Mouse (Mus musculus): ENCODE data around the gene Itga9. TPM values are rescaled to one million over a fixed set of nuclear protein-coding genes. Genes with fewer than 3 reads are reported as not detected.

The Itga9 gene
- polyA plus RNA-seq, 1 experiment, result 9.0 TPM

GRCm38 (mm10) chr9:118843711-118844110 lies 237.2 kb downstream of the Itga9 start:
- Histone ChIP-seq H3K4me1 (replicated peaks; ENCODE audit: control insufficient read depth, insufficient read depth, low read length) (peaks cover 10% of the 10 kb centered on the region), H3K27me3 (ENCODE audit: control insufficient read depth, insufficient read depth, low read length) (no peaks in the 10 kb centered on the region), H3K27ac (ENCODE audit: control insufficient read depth, insufficient read depth, low read length) (no peak overlapping the region), H3K4me3 (ENCODE audit: control insufficient read depth, insufficient read depth, low read length) (no peak overlapping the region), H3K36me3 (ENCODE audit: control insufficient read depth, insufficient read depth, low read length) (no peaks in the 10 kb centered on the region)
- no peak for DNase-seq
- no peak for TF ChIP-seq CTCF (IDR thresholded peaks at IDR 0.05; ENCODE audit: borderline replicate concordance, control insufficient read depth, extremely low read depth, insufficient read depth, low read length, poor library complexity)
- no peak for TF ChIP-seq POLR2A (IDR thresholded peaks at IDR 0.05; ENCODE audit: control insufficient read depth, extremely low read depth, insufficient read depth, low read length, poor library complexity)
- WGBS, result 27% methylated on average over 5 of the region's 5 CpGs

- DNase-seq, result no peak
- 84% methylated on average over 5 of the region's 5 CpGs for WGBS
These were observed 238.5 kb downstream of the Itga9 start for GRCm38 (mm10) chr9:118845003-118845402.

GRCm38 (mm10) chr9:118846766-118847165 lies 240.3 kb downstream of the Itga9 start:
- Histone ChIP-seq H3K4me1 (replicated peaks; ENCODE audit: control insufficient read depth, insufficient read depth, low read length) (peaks cover 10% of the 10 kb centered on the region), H3K27me3 (ENCODE audit: control insufficient read depth, insufficient read depth, low read length) (no peaks in the 10 kb centered on the region), H3K4me3 (ENCODE audit: control insufficient read depth, insufficient read depth, low read length) (no peak overlapping the region), H3K36me3 (ENCODE audit: control insufficient read depth, insufficient read depth, low read length) (no peaks in the 10 kb centered on the region), H3K27ac (ENCODE audit: control insufficient read depth, insufficient read depth, low read length) (no peak overlapping the region)
- WGBS, result 94% methylated on average over 3 of the region's 3 CpGs
- no peak for TF ChIP-seq POLR2A (IDR thresholded peaks at IDR 0.05; ENCODE audit: control insufficient read depth, extremely low read depth, insufficient read depth, low read length, poor library complexity)
- TF ChIP-seq CTCF (IDR thresholded peaks at IDR 0.05; ENCODE audit: borderline replicate concordance, control insufficient read depth, extremely low read depth, insufficient read depth, low read length, poor library complexity), result no peak
- DNase-seq, result no peak

More at GRCm38 (mm10) chr9:118845003-118845402, 238.5 kb downstream of the Itga9 start:
- H3K36me3 ChIP-seq (ENCODE audit: control insufficient read depth, insufficient read depth, low read length), result no peaks in the 10 kb centered on the region
- H3K4me1 ChIP-seq (replicated peaks; ENCODE audit: control insufficient read depth, insufficient read depth, low read length), result peaks cover 10% of the 10 kb centered on the region
- no peaks in the 10 kb centered on the region for H3K27me3 ChIP-seq (ENCODE audit: control insufficient read depth, insufficient read depth, low read length)
- no peak for TF ChIP-seq CTCF (IDR thresholded peaks at IDR 0.05; ENCODE audit: borderline replicate concordance, control insufficient read depth, extremely low read depth, insufficient read depth, low read length, poor library complexity)
- no peak for TF ChIP-seq POLR2A (IDR thresholded peaks at IDR 0.05; ENCODE audit: control insufficient read depth, extremely low read depth, insufficient read depth, low read length, poor library complexity)
- H3K27ac ChIP-seq (ENCODE audit: control insufficient read depth, insufficient read depth, low read length), result no peak overlapping the region
- no peak overlapping the region for H3K4me3 ChIP-seq (ENCODE audit: control insufficient read depth, insufficient read depth, low read length)

- Histone ChIP-seq H3K27ac (ENCODE audit: control insufficient read depth, insufficient read depth, low read length) (no peak overlapping the region), H3K27me3 (ENCODE audit: control insufficient read depth, insufficient read depth, low read length) (no peaks in the 10 kb centered on the region), H3K4me1 (replicated peaks; ENCODE audit: control insufficient read depth, insufficient read depth, low read length) (peaks cover 3% of the 10 kb centered on the region), H3K36me3 (ENCODE audit: control insufficient read depth, insufficient read depth, low read length) (no peaks in the 10 kb centered on the region), H3K4me3 (ENCODE audit: control insufficient read depth, insufficient read depth, low read length) (no peak overlapping the region)
- no peak for DNase-seq
- TF ChIP-seq POLR2A (IDR thresholded peaks at IDR 0.05; ENCODE audit: control insufficient read depth, extremely low read depth, insufficient read depth, low read length, poor library complexity), result no peak
- no peak for TF ChIP-seq CTCF (IDR thresholded peaks at IDR 0.05; ENCODE audit: borderline replicate concordance, control insufficient read depth, extremely low read depth, insufficient read depth, low read length, poor library complexity)
- WGBS, result 26% methylated on average over 9 of the region's 9 CpGs
These were observed 250.2 kb downstream of the Itga9 start for GRCm38 (mm10) chr9:118856665-118857064.

- Histone ChIP-seq H3K36me3 (ENCODE audit: control insufficient read depth, insufficient read depth, low read length) (no peaks in the 10 kb centered on the region), H3K27me3 (ENCODE audit: control insufficient read depth, insufficient read depth, low read length) (no peaks in the 10 kb centered on the region), H3K27ac (ENCODE audit: control insufficient read depth, insufficient read depth, low read length) (no peak overlapping the region), H3K4me1 (replicated peaks; ENCODE audit: control insufficient read depth, insufficient read depth, low read length) (peaks cover 14% of the 10 kb centered on the region), H3K4me3 (ENCODE audit: control insufficient read depth, insufficient read depth, low read length) (no peak overlapping the region)
- WGBS, result 96% methylated on average over 12 of the region's 12 CpGs
- DNase-seq, result no peak
- no peak for TF ChIP-seq POLR2A (IDR thresholded peaks at IDR 0.05; ENCODE audit: control insufficient read depth, extremely low read depth, insufficient read depth, low read length, poor library complexity)
- no peak for TF ChIP-seq CTCF (IDR thresholded peaks at IDR 0.05; ENCODE audit: borderline replicate concordance, control insufficient read depth, extremely low read depth, insufficient read depth, low read length, poor library complexity)
These were observed 254.2 kb downstream of the Itga9 start for GRCm38 (mm10) chr9:118860613-118861141.

GRCm38 (mm10) chr9:118862214-118862613 lies 255.7 kb downstream of the Itga9 start:
- TF ChIP-seq POLR2A (IDR thresholded peaks at IDR 0.05; ENCODE audit: control insufficient read depth, extremely low read depth, insufficient read depth, low read length, poor library complexity) (no peak), CTCF (IDR thresholded peaks at IDR 0.05; ENCODE audit: borderline replicate concordance, control insufficient read depth, extremely low read depth, insufficient read depth, low read length, poor library complexity) (no peak)
- H3K36me3 ChIP-seq (ENCODE audit: control insufficient read depth, insufficient read depth, low read length), result no peaks in the 10 kb centered on the region
- 97% methylated on average over 12 of the region's 12 CpGs for WGBS
- peaks cover 11% of the 10 kb centered on the region for H3K4me1 ChIP-seq (replicated peaks; ENCODE audit: control insufficient read depth, insufficient read depth, low read length)
- H3K27me3 ChIP-seq (ENCODE audit: control insufficient read depth, insufficient read depth, low read length), result no peaks in the 10 kb centered on the region
- no peak overlapping the region for H3K4me3 ChIP-seq (ENCODE audit: control insufficient read depth, insufficient read depth, low read length)
- H3K27ac ChIP-seq (ENCODE audit: control insufficient read depth, insufficient read depth, low read length), result no peak overlapping the region
- DNase-seq, result no peak

- no peaks in the 10 kb centered on the region for H3K27me3 ChIP-seq (ENCODE audit: control insufficient read depth, insufficient read depth, low read length)
- peaks cover 11% of the 10 kb centered on the region for H3K4me1 ChIP-seq (replicated peaks; ENCODE audit: control insufficient read depth, insufficient read depth, low read length)
- H3K27ac ChIP-seq (ENCODE audit: control insufficient read depth, insufficient read depth, low read length), result no peak overlapping the region
- H3K36me3 ChIP-seq (ENCODE audit: control insufficient read depth, insufficient read depth, low read length), result no peaks in the 10 kb centered on the region
- TF ChIP-seq POLR2A (IDR thresholded peaks at IDR 0.05; ENCODE audit: control insufficient read depth, extremely low read depth, insufficient read depth, low read length, poor library complexity) (no peak), CTCF (IDR thresholded peaks at IDR 0.05; ENCODE audit: borderline replicate concordance, control insufficient read depth, extremely low read depth, insufficient read depth, low read length, poor library complexity) (no peak)
- whole genome bisulfite sequencing, result 42% methylated on average over 9 of the region's 9 CpGs
- DNase-seq, result no peak
- no peak overlapping the region for H3K4me3 ChIP-seq (ENCODE audit: control insufficient read depth, insufficient read depth, low read length)
These were observed 256.4 kb downstream of the Itga9 start for GRCm38 (mm10) chr9:118862852-118863260.

Measured in thymus, adult 2 months (tissue).